Mouse (Mus musculus) bone marrow macrophage, adult 2 months (primary cell): Measurements from ENCODE around the gene Hck.

Experiments
- CTCF ChIP-seq: IDR thresholded peaks from 2 replicates; pipeline ENCODE4 v1.5.1; 2012; ENCODE audit warnings: low read depth, mild to moderate bottlenecking, low read length, moderate library complexity
- POLR2A ChIP-seq: IDR thresholded peaks from 2 replicates; pipeline ENCODE4 v1.6.1; 2012; ENCODE audit warnings: mild to moderate bottlenecking, low read depth, low read length, borderline replicate concordance

DNA sequence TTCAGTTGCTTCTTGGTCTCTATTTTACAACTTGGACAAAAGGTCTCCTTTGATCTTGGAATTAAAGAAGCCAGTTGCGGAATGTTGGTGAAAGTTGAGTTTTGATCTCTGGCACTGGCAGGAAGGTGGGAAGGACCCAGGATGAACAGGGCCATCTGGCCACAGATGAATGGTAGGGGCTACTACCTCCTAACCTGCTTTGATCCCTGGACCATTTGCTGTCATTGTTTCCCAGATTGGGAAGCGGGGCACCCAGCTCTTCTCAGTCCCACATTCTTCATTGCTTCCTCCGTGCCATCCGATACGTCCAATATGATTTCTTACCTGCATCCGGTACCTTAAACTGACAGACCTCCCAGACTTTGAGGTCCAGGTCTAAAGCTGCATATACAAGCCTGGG is 58.9 kb downstream of the Hck start:
- no peak for TF ChIP-seq POLR2A
- TF ChIP-seq CTCF = no peak
